Mouse (Mus musculus) liver, embryonic 14.5 days (tissue): ENCODE measurements at regions not wholly inside any gene's neighbourhood (a gene's known extent, or its start where the extent isn't known, plus 50 kb on each side); places are given as distances from the start of the nearest gene placed in this dataset.

Experiments used
- CTCF ChIP-seq: IDR thresholded peaks from 2 replicates; pipeline ENCODE4 v1.5.1; 2016; ENCODE audit warnings: antibody characterized with exemption, low read depth, control low read depth
- EP300 ChIP-seq: IDR thresholded peaks from 2 replicates; pipeline ENCODE4 v1.6.1; 2016; ENCODE audit warnings: antibody characterized with exemption, low read depth

- no peak for TF ChIP-seq CTCF
- TF ChIP-seq EP300 = no peak
Measured at GRCm38 (mm10) chr15:87180836-87181235, 363.3 kb upstream of the Fam19a5 start.
